Mouse (Mus musculus): ENCODE data around the gene Ndufaf1. TPM values are rescaled to one million over a fixed set of nuclear protein-coding genes. Genes with fewer than 3 reads are reported as not detected.

Gene Ndufaf1
- total RNA-seq (2014; fragmentation: Nextera tagmentation) (32.5 and 35.9 TPM in 2 replicates), total RNA-seq (2017) (44.5 and 46.2 TPM in 2 replicates), polyA plus RNA-seq (2012) (2.8 and 3.0 TPM in 2 replicates)

DNA sequence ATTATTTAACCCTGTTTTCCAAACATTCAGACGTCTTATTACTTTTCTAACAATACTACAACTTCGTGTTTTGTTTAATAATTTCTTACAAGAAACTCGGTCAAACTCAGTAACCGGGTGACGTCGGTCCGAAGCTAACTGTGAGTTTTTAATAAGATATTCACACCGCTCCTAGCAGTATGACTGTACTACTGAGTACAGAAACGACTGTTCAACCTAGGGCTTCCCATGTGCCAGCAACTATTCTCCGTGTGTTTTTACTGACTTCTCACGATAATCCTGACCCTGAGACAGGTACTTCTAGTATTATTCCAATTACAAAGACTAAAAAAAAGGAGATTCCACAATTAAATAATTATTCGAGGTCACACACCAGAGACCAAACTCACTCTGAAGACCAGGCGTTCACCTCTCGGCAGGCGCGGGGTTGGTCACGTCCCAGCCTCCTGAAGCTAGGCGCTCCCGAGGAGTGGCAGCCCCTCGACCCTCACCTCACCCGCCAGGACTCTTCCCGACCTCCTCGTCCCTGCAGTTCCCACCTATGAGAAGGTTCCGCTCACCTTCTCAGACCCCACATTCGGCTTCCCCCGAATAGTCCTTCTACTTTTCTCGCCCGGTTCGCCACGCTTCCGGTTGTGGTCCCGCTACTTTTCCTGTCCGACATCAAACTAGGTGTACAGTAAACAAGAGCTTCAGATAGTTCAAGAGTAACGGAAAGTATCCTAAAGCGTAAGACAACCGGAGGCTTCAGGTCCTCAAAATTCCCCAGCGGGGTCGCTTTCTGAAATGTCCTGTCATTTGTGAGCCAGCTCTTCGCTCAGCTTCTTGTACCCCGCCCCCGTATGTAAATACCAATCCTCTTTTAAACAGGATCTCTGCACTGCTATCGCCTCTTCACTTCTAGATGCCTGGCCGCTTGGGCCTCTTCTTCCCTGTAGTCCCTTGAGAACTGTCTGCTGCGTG lies at the start of gene Ndufaf1:
Ndufaf1 (minus strand) TSS at position 608 of the 963 bp plus-strand sequence.
- TF ChIP-seq POLR2AphosphoS5 (IDR thresholded peaks at IDR 0.05; ENCODE audit: insufficient replicate concordance, low read depth, low read length), result no peak
- no peak for TF ChIP-seq TAL1 (conservative IDR thresholded peaks at IDR 0.05; ENCODE audit: low read depth, low read length)
- TF ChIP-seq CTCF (IDR thresholded peaks at IDR 0.05; ENCODE audit: low read depth, low read length), result no peak
- no peak for TF ChIP-seq GATA1 (IDR thresholded peaks at IDR 0.05; ENCODE audit: borderline replicate concordance, low read length)
- TF ChIP-seq GATA2 (IDR thresholded peaks at IDR 0.05; ENCODE audit: borderline replicate concordance, low read depth, low read length), result no peak
- Histone ChIP-seq H3K36me3 (replicated peaks) (peaks cover 29% of the 10 kb centered on the region), H3K27me3 (ENCODE audit: insufficient read depth, low read length) (no peaks in the 10 kb centered on the region), H3K4me3 (ENCODE audit: low read depth, low read length) (peak within 1 kb of the TSS; percentile 89), H3K9me3 (replicated peaks) (no peaks in the 10 kb centered on the region), H3K4me1 (ENCODE audit: insufficient read depth, low read depth, low read length) (peaks cover 28% of the 10 kb centered on the region)
- DNase-seq (ENCODE audit: low spot score), result peak; percentile 62
- peak; percentile 87 for ATAC-seq (ENCODE audit: extremely low read depth, insufficient number of reproducible peaks, low FRiP score, poor library complexity, severe bottlenecking)

- Histone ChIP-seq H3K9me3 (replicated peaks) (no peaks in the 10 kb centered on the region), H3K4me1 (ENCODE audit: insufficient read depth, low read depth, low read length) (no peaks in the 10 kb centered on the region), H3K4me3 (ENCODE audit: low read depth, low read length) (no peak overlapping the region), H3K36me3 (replicated peaks) (peaks cover 74% of the 10 kb centered on the region), H3K27me3 (ENCODE audit: insufficient read depth, low read length) (no peaks in the 10 kb centered on the region)
- TF ChIP-seq POLR2AphosphoS5 (IDR thresholded peaks at IDR 0.05; ENCODE audit: insufficient replicate concordance, low read depth, low read length) (no peak), GATA2 (IDR thresholded peaks at IDR 0.05; ENCODE audit: borderline replicate concordance, low read depth, low read length) (no peak), TAL1 (conservative IDR thresholded peaks at IDR 0.05; ENCODE audit: low read depth, low read length) (no peak), GATA1 (IDR thresholded peaks at IDR 0.05; ENCODE audit: borderline replicate concordance, low read length) (no peak), CTCF (IDR thresholded peaks at IDR 0.05; ENCODE audit: low read depth, low read length) (no peak)
- ATAC-seq (ENCODE audit: extremely low read depth, insufficient number of reproducible peaks, low FRiP score, poor library complexity, severe bottlenecking), result no peak
- no peak for DNase-seq (ENCODE audit: low spot score)
These were observed 47.4 kb upstream of the Ndufaf1 start for GRCm38 (mm10) chr2:119710011-119710410.

DNA sequence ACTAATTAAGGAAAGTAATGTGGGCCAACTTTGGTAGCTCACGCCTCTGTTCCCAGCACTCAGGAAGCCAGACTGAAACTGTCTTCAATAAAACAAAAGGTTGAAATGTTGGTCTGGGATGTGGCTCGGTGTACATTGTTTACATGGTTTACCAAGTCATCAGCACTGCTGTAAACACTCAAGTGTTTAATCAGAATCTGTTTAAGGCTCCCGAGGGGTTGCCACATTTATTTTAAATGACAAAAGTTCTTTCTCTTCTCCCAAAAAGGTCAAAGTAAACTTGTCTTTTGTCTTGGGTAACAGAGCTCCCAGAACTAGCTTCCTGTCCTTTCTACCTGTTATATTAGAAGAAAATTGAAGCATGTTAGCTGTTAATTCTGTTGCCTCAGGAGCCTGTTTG lies 45.0 kb upstream of the Ndufaf1 start:
- no peak for ATAC-seq (ENCODE audit: extremely low read depth, insufficient number of reproducible peaks, low FRiP score, poor library complexity, severe bottlenecking)
- H3K9me3 ChIP-seq (replicated peaks), result no peaks in the 10 kb centered on the region
- H3K4me1 ChIP-seq (ENCODE audit: insufficient read depth, low read depth, low read length), result no peaks in the 10 kb centered on the region
- no peaks in the 10 kb centered on the region for H3K27me3 ChIP-seq (ENCODE audit: insufficient read depth, low read length)
- H3K36me3 ChIP-seq (replicated peaks), result peaks cover 70% of the 10 kb centered on the region
- TF ChIP-seq GATA2 (IDR thresholded peaks at IDR 0.05; ENCODE audit: borderline replicate concordance, low read depth, low read length) (no peak), POLR2AphosphoS5 (IDR thresholded peaks at IDR 0.05; ENCODE audit: insufficient replicate concordance, low read depth, low read length) (no peak), TAL1 (conservative IDR thresholded peaks at IDR 0.05; ENCODE audit: low read depth, low read length) (no peak), GATA1 (IDR thresholded peaks at IDR 0.05; ENCODE audit: borderline replicate concordance, low read length) (no peak), CTCF (IDR thresholded peaks at IDR 0.05; ENCODE audit: low read depth, low read length) (no peak)
- no peak overlapping the region for H3K4me3 ChIP-seq (ENCODE audit: low read depth, low read length)
- no peak for DNase-seq (ENCODE audit: low spot score)

DNA sequence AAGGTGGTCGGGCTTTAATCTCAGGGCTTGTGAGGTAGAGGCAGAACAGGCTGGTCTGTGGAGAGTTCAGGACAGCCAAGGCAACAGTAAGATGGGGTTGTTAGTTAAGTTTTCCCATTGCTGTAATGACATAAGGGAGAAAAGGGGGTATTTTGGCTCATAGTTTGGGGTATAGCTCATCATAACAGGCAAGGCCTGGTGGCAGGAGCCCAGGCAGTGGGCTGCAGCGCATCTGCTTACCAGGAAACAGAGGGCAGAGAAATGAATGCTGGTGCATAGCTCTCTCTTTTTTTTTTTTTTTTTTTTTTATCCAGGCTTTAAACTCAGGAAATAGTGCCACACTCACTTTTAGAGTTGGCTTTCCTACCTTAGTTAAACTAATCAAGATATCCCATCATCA lies 40.5 kb upstream of the Ndufaf1 start:
- no peaks in the 10 kb centered on the region for H3K4me1 ChIP-seq (ENCODE audit: insufficient read depth, low read depth, low read length)
- H3K9me3 ChIP-seq (replicated peaks), result no peaks in the 10 kb centered on the region
- DNase-seq (ENCODE audit: low spot score), result no peak
- ATAC-seq (ENCODE audit: extremely low read depth, insufficient number of reproducible peaks, low FRiP score, poor library complexity, severe bottlenecking), result no peak
- no peak overlapping the region for H3K4me3 ChIP-seq (ENCODE audit: low read depth, low read length)
- TF ChIP-seq GATA1 (IDR thresholded peaks at IDR 0.05; ENCODE audit: borderline replicate concordance, low read length) (no peak), TAL1 (conservative IDR thresholded peaks at IDR 0.05; ENCODE audit: low read depth, low read length) (no peak), GATA2 (IDR thresholded peaks at IDR 0.05; ENCODE audit: borderline replicate concordance, low read depth, low read length) (no peak), POLR2AphosphoS5 (IDR thresholded peaks at IDR 0.05; ENCODE audit: insufficient replicate concordance, low read depth, low read length) (no peak), CTCF (IDR thresholded peaks at IDR 0.05; ENCODE audit: low read depth, low read length) (no peak)
- H3K27me3 ChIP-seq (ENCODE audit: insufficient read depth, low read length), result no peaks in the 10 kb centered on the region
- peaks cover 64% of the 10 kb centered on the region for H3K36me3 ChIP-seq (replicated peaks)

DNA sequence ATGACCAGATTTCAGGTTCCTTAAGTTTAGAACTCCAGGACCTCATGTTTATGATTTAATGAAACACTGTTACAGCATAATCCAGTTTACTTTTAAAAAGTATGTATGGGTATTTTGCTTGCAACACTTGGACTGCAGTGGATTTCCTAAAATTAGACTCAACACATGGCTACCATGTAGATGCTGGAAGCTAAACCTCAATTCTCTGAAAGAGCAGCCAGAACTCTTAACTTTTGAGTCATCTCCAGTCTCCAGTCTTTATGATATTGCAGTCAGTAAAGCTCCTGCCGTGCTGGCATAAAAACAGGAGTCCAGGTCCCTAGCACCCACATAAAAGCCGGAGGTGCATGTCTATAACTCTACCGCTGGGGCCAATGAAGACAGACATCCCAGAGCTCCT lies 37.3 kb upstream of the Ndufaf1 start:
- Histone ChIP-seq H3K9me3 (replicated peaks) (no peaks in the 10 kb centered on the region), H3K27me3 (ENCODE audit: insufficient read depth, low read length) (no peaks in the 10 kb centered on the region), H3K4me1 (ENCODE audit: insufficient read depth, low read depth, low read length) (no peaks in the 10 kb centered on the region), H3K4me3 (ENCODE audit: low read depth, low read length) (no peak overlapping the region), H3K36me3 (replicated peaks) (peaks cover 62% of the 10 kb centered on the region)
- no peak for ATAC-seq (ENCODE audit: extremely low read depth, insufficient number of reproducible peaks, low FRiP score, poor library complexity, severe bottlenecking)
- DNase-seq (ENCODE audit: low spot score), result no peak
- TF ChIP-seq CTCF (IDR thresholded peaks at IDR 0.05; ENCODE audit: low read depth, low read length), result no peak
- TF ChIP-seq POLR2AphosphoS5 (IDR thresholded peaks at IDR 0.05; ENCODE audit: insufficient replicate concordance, low read depth, low read length), result no peak
- no peak for TF ChIP-seq TAL1 (conservative IDR thresholded peaks at IDR 0.05; ENCODE audit: low read depth, low read length)
- no peak for TF ChIP-seq GATA2 (IDR thresholded peaks at IDR 0.05; ENCODE audit: borderline replicate concordance, low read depth, low read length)
- TF ChIP-seq GATA1 (IDR thresholded peaks at IDR 0.05; ENCODE audit: borderline replicate concordance, low read length), result no peak

- no peak for DNase-seq (ENCODE audit: low spot score)
- ATAC-seq (ENCODE audit: extremely low read depth, insufficient number of reproducible peaks, low FRiP score, poor library complexity, severe bottlenecking), result no peak
These were observed 35.8 kb upstream of the Ndufaf1 start for GRCm38 (mm10) chr2:119698472-119698871.

More at GRCm38 (mm10) chr2:119698472-119698871, 35.8 kb upstream of the Ndufaf1 start:
- Histone ChIP-seq H3K9me3 (replicated peaks) (no peaks in the 10 kb centered on the region), H3K27me3 (ENCODE audit: insufficient read depth, low read length) (no peaks in the 10 kb centered on the region), H3K4me1 (ENCODE audit: insufficient read depth, low read depth, low read length) (no peaks in the 10 kb centered on the region), H3K4me3 (ENCODE audit: low read depth, low read length) (no peak overlapping the region), H3K36me3 (replicated peaks) (peaks cover 58% of the 10 kb centered on the region)
- no peak for TF ChIP-seq GATA1 (IDR thresholded peaks at IDR 0.05; ENCODE audit: borderline replicate concordance, low read length)
